Mouse (Mus musculus) hematopoietic stem cell, adult 5-6 weeks (primary cell): ENCODE measurements around the gene Use1. TPM values are rescaled to one million over a fixed set of nuclear protein-coding genes. Genes with fewer than 3 reads are reported as not detected.

Experiments used
- ATAC-seq, 2 experiments: fragments of 125-278 bp in 1 of 2; replicated peaks in 1 of 2; 2 replicates each; pipeline ENCODE4 v1.8.0; 2016 to 2017; ENCODE audit warnings: inconsistent platforms in 2 of 2, mild to moderate bottlenecking in 2 of 2, moderate number of reproducible peaks in 2 of 2, low read depth in 1 of 2, moderate TSS enrichment in 1 of 2; ENCODE audit not compliant: low FRiP score in 2 of 2, poor library complexity in 2 of 2, severe bottlenecking in 2 of 2, insufficient read depth in 1 of 2, low TSS enrichment in 1 of 2
- total RNA-seq: library from RNA; stranded (forward); fragments of 172-1452, 232-1000 nt; gene quantifications from 2 replicates; pipeline ENCODE4 v1.2.3, GENCODE M21; 2017

Use1 gene
- total RNA-seq, 1 experiment from 2014 or later, result 178 TPM

DNA sequence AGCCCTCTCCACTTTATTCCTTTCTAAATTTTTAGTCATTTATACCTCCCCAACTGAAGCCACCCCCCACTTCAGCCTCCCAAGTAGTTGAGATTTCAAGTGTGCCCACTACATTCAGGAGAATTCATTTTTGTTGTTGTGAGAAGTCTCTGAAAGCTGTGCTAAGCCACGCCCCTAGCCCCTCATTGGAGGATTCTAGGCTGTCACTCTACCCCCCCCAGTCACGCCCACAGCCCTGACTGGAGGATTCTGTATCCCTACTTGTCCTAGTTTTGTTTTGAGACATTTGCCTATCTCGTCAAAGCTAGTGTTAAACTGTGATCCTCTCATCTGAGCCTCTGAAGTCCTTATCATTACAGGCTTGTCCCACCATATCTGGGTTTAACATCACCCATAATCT lies 26.2 kb downstream of the Use1 start:
- no peak for ATAC-seq

DNA sequence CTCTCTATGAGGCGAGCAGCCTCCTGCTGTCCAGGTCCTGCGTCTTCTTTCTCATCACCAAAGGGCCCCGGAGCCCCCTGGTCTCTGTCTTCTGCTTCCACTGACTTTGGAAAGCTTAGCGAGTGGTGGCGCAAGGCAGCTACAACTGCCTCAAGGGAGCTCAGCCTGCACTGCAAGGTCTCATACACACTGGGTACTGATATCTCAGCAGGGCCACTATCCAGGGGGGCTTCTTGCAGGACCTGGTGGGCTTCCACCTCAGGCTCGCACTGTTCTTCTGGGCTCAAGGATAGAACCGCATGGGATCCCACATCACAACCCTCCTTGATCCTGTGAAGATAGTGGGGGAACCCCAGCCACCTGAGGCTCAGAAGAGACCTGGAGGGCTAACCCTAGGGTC lies 27.8 kb downstream of the Use1 start:
- no peak for ATAC-seq

- ATAC-seq, result no peak
These were observed 28.4 kb downstream of the Use1 start for GRCm38 (mm10) chr8:71395071-71395470.

DNA sequence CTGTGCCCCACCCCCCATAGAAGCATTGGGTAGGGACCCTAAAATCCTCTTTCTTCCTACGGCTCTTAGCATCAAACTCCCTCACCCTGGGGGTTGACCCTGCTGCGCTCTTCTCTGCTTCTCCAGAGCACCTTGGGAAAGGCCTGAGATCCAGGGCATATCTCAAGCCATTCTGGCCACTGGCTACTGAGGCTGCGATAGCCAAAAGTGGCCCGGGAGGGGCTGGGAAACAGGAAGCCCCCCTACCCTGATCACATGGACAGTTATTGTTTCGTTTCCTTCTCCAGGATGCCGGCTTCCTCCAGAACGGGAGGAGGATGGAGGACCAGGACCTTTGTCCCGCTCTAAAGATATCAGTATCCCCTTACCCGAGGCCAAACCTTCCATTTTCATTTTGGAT lies 29.0 kb downstream of the Use1 start, which contains the start of gene Ushbp1:
Gene Ushbp1 (minus strand): TSS at position 174 of the 400 bp plus-strand sequence.
- no peak for ATAC-seq

DNA sequence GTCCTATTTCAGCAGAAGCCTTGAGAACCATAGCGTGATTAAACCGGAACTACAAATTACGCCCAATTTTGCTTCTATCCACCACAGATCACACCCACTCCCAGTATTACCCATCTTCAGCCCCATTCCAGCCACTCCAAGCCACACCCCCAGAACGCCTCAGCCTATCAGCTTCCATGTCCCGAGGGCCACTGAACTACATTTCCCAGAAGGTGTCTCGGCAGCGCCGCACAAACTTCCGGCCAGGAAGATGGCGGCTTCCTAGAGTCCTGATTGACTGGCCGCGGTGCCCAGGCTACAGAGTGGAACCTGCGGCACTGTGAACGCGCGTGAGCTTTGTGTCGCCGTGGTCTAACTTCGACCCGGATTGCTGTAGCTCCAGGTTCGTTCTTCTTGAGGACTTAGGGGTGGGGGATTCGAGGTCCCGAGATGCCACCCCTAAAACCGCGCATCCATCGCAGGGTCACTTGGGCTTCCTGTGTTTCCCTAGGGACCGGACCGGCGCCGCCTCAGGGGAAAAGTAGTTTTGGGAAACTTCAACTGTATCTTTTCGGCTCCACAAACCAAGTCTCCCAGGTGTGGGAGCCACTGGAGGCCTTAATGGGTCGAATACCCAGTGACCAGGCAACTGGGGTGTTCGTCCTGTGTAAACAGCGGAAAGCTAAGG lies 30.1 kb downstream of the Use1 start, which contains the start of gene Babam1:
Gene Babam1 (plus strand): TSS at position 223 of the 667 bp plus-strand sequence.
- peak; percentile 98 for ATAC-seq

DNA sequence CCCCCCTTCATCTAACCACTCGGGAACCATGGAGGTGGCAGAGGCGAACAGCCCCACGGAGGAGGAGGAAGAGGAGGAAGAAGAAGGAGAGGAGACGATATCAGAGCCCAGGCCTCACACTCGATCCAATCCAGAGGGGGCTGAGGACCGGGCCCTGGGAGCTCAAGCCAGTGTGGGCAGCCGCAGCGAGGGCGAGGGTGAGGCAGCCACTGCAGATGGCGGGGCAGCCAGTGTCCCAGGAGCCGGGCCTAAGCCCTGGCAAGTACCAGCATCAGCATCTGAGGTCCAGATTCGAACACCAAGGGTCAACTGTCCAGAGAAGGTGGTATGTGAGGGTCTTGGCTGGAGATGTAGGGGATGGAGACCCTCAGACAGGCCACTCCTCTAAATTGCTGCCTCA lies 31.1 kb downstream of the Use1 start:
- no peak for ATAC-seq

DNA sequence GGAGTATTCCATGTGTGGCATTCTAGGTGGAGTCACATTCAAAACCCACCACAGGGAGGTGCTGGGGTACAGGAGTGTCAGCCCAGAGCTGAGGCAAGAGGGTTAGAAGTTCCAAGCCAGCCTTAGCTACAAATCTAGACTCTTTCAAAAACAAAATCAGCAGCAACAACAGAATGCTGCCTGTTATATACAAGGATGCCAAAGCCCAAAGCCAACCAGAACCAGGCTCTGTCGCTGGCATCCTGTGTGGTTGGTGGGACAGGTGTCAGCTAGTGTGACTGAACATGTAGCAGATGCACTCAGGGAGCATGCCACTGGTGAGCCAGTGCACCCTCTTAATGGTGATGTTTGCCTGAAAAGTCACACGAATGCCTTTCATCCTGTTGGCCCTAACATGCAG lies 34.2 kb downstream of the Use1 start:
- ATAC-seq, result no peak

- no peak for ATAC-seq
These were observed 34.8 kb downstream of the Use1 start for GRCm38 (mm10) chr8:71401454-71401853.

- no peak for ATAC-seq
These were observed 35.9 kb downstream of the Use1 start for GRCm38 (mm10) chr8:71402446-71402964.

GRCm38 (mm10) chr8:71403107-71403885 lies 36.6 kb downstream of the Use1 start:
- ATAC-seq, result no peak

- no peak for ATAC-seq
These were observed 37.4 kb downstream of the Use1 start for GRCm38 (mm10) chr8:71404011-71404410.

- ATAC-seq, result no peak
These were observed 38.3 kb downstream of the Use1 start for GRCm38 (mm10) chr8:71404951-71405351.

- peak; percentile 88 to 90 for ATAC-seq
These were observed 38.9 kb downstream of the Use1 start, which contains the start of gene Ankle1 for GRCm38 (mm10) chr8:71405401-71406098. Gene Ankle1 (plus strand): TSS chr8:71406010.

- peak; percentile 47 to 62 for ATAC-seq
These were observed 39.7 kb downstream of the Use1 start for GRCm38 (mm10) chr8:71406099-71407015.

DNA sequence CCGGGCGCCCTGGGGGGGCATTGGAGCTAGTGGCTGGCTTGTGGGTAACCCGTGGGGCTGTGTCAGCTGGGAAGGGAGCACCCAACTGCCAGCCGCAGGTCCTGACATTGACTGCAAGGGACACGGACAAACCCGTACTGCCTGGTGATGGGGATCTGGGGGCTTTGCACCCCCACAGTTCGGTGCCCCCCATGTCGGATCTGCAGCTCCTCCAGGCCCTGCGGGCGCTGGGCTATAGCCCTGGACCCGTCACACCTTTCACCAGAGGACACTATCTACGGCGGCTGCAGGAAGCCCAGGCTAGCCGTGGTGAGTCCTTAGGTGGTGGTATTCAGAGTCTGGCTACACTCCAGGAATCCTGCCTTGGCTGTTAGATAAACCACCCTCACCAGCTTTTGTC lies 40.8 kb downstream of the Use1 start:
- no peak for ATAC-seq

DNA sequence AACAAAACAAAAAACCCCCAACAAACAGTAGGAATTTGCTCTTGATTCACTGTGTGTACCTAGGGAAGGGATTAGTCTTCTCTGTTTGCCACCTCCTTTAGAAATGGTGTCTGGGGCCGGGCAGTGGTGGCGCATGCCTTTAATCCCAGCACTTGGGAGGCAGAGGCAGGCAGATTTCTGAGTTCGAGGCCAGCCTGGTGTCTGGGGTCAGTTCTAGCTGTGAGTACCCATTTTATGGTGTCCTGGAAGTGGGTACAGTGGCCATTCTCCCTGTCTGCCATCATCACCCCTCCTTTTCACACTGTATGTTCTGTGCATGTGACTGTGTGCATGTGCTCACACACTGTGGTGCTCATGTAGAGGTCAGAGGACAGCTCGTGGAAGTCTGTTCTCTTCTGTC lies 41.6 kb downstream of the Use1 start:
- no peak for ATAC-seq
